Mouse (Mus musculus): ENCODE data around the gene Stxbp3. TPM values are rescaled to one million over a fixed set of nuclear protein-coding genes. Genes with fewer than 3 reads are reported as not detected.

The Stxbp3 gene
- polyA plus RNA-seq, 1 experiment from 2014 or later = 32.1 TPM

GRCm38 (mm10) chr3:108851996-108852697 lies 11.8 kb upstream of the Stxbp3 start:
- no peak overlapping the region for H3K4me2 ChIP-seq (replicated peaks; ENCODE audit: low read depth, low read length)
- H3K4me1 ChIP-seq (ENCODE audit: control insufficient read depth, insufficient read depth, low read length) = 0 out of 2 replicates have a peak, but pooled peaks cover 2% of the 10 kb centered on the region
- no peak overlapping the region for H3K27ac ChIP-seq (ENCODE audit: low read depth, low read length)
- H3K9me3 ChIP-seq (ENCODE audit: control insufficient read depth, low read length) = no peaks in the 10 kb centered on the region
- H3K4me3 ChIP-seq (ENCODE audit: low read length) = no peak overlapping the region
- ATAC-seq (ENCODE audit: low FRiP score, low TSS enrichment) = no peak
- WGBS = 48% methylated on average over 6 of the region's 6 CpGs
- H3K27me3 ChIP-seq (ENCODE audit: control insufficient read depth, insufficient read depth, low read length) = no peaks in the 10 kb centered on the region
- no peak overlapping the region for H3K9ac ChIP-seq (ENCODE audit: low read depth, low read length)
- no peaks in the 10 kb centered on the region for H3K36me3 ChIP-seq (ENCODE audit: control insufficient read depth, insufficient read depth, low read length)

DNA sequence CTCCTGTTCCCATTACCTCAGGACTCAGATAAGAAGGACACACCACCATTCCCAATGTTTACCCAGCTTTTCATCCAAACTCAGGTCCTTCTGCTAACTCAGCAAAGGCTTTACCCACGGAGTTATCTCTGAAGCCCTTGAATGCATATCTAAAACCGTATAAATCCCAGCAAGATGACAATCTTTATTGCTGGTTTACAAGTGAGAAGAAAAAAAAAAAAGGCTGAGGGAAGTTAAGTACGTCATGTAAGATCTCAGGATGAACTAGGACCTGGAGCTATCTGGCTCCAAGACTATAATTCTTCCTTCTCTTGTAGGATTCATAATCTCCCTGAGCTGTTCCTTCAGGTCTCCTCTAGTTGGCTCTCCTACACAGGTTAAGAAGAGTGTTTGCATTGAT lies 11.2 kb upstream of the Stxbp3 start:
- no peaks in the 10 kb centered on the region for H3K36me3 ChIP-seq (ENCODE audit: control insufficient read depth, insufficient read depth, low read length)
- no peak overlapping the region for H3K9ac ChIP-seq (ENCODE audit: low read depth, low read length)
- no peak for ATAC-seq (ENCODE audit: low FRiP score, low TSS enrichment)
- H3K27ac ChIP-seq (ENCODE audit: low read depth, low read length) = no peak overlapping the region
- no peak overlapping the region for H3K4me3 ChIP-seq (ENCODE audit: low read length)
- H3K4me1 ChIP-seq (ENCODE audit: control insufficient read depth, insufficient read depth, low read length) = 0 out of 2 replicates have a peak, but pooled peaks cover 2% of the 10 kb centered on the region
- no peak overlapping the region for H3K4me2 ChIP-seq (replicated peaks; ENCODE audit: low read depth, low read length)
- 63% methylated on average over 3 of the region's 3 CpGs for whole genome bisulfite sequencing
- H3K27me3 ChIP-seq (ENCODE audit: control insufficient read depth, insufficient read depth, low read length) = no peaks in the 10 kb centered on the region
- no peaks in the 10 kb centered on the region for H3K9me3 ChIP-seq (ENCODE audit: control insufficient read depth, low read length)

DNA sequence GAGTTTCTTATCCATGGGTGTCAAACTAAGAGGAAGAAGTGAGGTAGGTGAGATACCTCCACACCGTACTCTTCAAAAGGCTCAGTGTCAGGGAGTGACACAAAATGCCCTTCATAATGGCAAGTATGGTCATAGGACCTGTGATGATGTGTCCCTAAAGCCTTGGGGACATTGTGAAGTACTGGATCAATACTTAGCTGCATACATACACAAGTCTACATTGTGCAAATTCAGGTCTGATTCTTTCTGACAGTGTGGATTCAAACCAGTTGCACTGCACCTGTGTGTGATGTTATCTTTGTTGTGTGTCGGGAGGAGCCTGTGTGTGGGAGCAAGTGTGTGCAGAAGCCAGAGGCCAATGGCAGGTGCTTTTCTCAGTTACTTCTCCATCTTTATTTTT lies 10.7 kb upstream of the Stxbp3 start:
- H3K4me2 ChIP-seq (replicated peaks; ENCODE audit: low read depth, low read length) = no peak overlapping the region
- no peak overlapping the region for H3K27ac ChIP-seq (ENCODE audit: low read depth, low read length)
- H3K36me3 ChIP-seq (ENCODE audit: control insufficient read depth, insufficient read depth, low read length) = no peaks in the 10 kb centered on the region
- no peak for ATAC-seq (ENCODE audit: low FRiP score, low TSS enrichment)
- H3K9ac ChIP-seq (ENCODE audit: low read depth, low read length) = no peak overlapping the region
- H3K4me1 ChIP-seq (ENCODE audit: control insufficient read depth, insufficient read depth, low read length) = 0 out of 2 replicates have a peak, but pooled peaks cover 2% of the 10 kb centered on the region
- WGBS = 81% methylated on average over 2 of the region's 2 CpGs
- no peak overlapping the region for H3K4me3 ChIP-seq (ENCODE audit: low read length)
- no peaks in the 10 kb centered on the region for H3K27me3 ChIP-seq (ENCODE audit: control insufficient read depth, insufficient read depth, low read length)
- H3K9me3 ChIP-seq (ENCODE audit: control insufficient read depth, low read length) = no peaks in the 10 kb centered on the region

DNA sequence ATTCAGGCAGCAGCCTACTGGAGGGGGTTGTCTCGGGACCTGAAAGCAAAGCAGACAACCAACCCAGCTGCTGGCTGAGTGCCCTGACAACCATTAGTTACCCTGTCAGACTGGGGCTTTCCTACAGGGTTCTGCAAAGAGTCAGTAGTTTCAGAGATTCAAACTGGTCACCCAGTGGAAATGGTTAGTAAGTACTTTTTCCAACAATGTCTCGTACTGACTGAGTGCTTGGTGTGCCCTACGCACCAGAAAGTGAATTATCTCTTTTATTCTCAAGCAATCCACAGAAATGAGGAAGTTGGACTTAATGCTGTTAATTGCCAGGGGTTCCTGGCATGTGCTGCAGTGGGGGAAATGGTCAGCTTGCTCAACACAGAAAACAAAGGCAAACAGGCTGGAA lies 10.2 kb upstream of the Stxbp3 start:
- H3K27me3 ChIP-seq (ENCODE audit: control insufficient read depth, insufficient read depth, low read length) = no peaks in the 10 kb centered on the region
- 0 out of 2 replicates have a peak, but pooled peaks cover under 1% of the 10 kb centered on the region for H3K4me1 ChIP-seq (ENCODE audit: control insufficient read depth, insufficient read depth, low read length)
- no peak overlapping the region for H3K4me2 ChIP-seq (replicated peaks; ENCODE audit: low read depth, low read length)
- no peak overlapping the region for H3K4me3 ChIP-seq (ENCODE audit: low read length)
- 49% methylated on average over 3 of the region's 3 CpGs for WGBS
- no peak overlapping the region for H3K27ac ChIP-seq (ENCODE audit: low read depth, low read length)
- no peak for ATAC-seq (ENCODE audit: low FRiP score, low TSS enrichment)
- H3K9me3 ChIP-seq (ENCODE audit: control insufficient read depth, low read length) = no peaks in the 10 kb centered on the region
- H3K36me3 ChIP-seq (ENCODE audit: control insufficient read depth, insufficient read depth, low read length) = no peaks in the 10 kb centered on the region
- no peak overlapping the region for H3K9ac ChIP-seq (ENCODE audit: low read depth, low read length)

DNA sequence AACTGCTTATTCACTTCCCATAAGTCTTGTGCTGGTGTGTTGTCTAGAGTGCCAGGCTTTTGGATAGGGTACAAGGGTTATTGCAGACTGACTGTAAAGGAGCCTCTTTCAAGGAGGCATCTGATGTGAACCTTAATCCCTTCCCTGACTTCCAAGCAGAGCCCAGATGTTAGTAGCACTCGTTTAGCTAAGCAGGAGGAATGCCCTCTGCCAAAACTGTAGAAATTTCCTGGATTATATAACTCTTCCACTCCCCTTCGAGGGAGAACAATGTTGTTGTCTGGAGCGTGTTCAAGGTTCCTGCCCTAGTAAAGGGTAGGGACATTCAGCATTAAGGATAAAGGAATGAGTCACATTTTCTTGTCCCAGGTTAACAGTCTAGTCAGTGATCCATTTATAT lies 6.3 kb upstream of the Stxbp3 start:
- Histone ChIP-seq H3K36me3 (ENCODE audit: control insufficient read depth, insufficient read depth, low read length) (no peaks in the 10 kb centered on the region), H3K27ac (ENCODE audit: low read depth, low read length) (no peak overlapping the region), H3K4me3 (ENCODE audit: low read length) (no peak overlapping the region), H3K27me3 (ENCODE audit: control insufficient read depth, insufficient read depth, low read length) (no peaks in the 10 kb centered on the region), H3K9ac (ENCODE audit: low read depth, low read length) (no peak overlapping the region), H3K4me1 (ENCODE audit: control insufficient read depth, insufficient read depth, low read length) (no peaks in the 10 kb centered on the region), H3K4me2 (replicated peaks; ENCODE audit: low read depth, low read length) (no peak overlapping the region), H3K9me3 (ENCODE audit: control insufficient read depth, low read length) (no peaks in the 10 kb centered on the region)
- 73% methylated on average over 3 of the region's 3 CpGs for WGBS
- no peak for ATAC-seq (ENCODE audit: low FRiP score, low TSS enrichment)

- Histone ChIP-seq H3K27me3 (ENCODE audit: control insufficient read depth, insufficient read depth, low read length) (no peaks in the 10 kb centered on the region), H3K36me3 (ENCODE audit: control insufficient read depth, insufficient read depth, low read length) (no peaks in the 10 kb centered on the region), H3K4me3 (ENCODE audit: low read length) (no peak overlapping the region), H3K9ac (ENCODE audit: low read depth, low read length) (no peak overlapping the region), H3K4me1 (ENCODE audit: control insufficient read depth, insufficient read depth, low read length) (0 out of 2 replicates have a peak, but pooled peaks cover under 1% of the 10 kb centered on the region), H3K4me2 (replicated peaks; ENCODE audit: low read depth, low read length) (no peak overlapping the region), H3K27ac (ENCODE audit: low read depth, low read length) (no peak overlapping the region), H3K9me3 (ENCODE audit: control insufficient read depth, low read length) (no peaks in the 10 kb centered on the region)
- ATAC-seq (ENCODE audit: low FRiP score, low TSS enrichment) = no peak
- WGBS = 81% methylated on average over 5 of the region's 5 CpGs
Observed at GRCm38 (mm10) chr3:108844521-108844920, 4.2 kb upstream of the Stxbp3 start.

GRCm38 (mm10) chr3:108844026-108844425 lies 3.7 kb upstream of the Stxbp3 start:
- H3K9me3 ChIP-seq (ENCODE audit: control insufficient read depth, low read length) = no peaks in the 10 kb centered on the region
- 85% methylated on average over 6 of the region's 6 CpGs for WGBS

DNA sequence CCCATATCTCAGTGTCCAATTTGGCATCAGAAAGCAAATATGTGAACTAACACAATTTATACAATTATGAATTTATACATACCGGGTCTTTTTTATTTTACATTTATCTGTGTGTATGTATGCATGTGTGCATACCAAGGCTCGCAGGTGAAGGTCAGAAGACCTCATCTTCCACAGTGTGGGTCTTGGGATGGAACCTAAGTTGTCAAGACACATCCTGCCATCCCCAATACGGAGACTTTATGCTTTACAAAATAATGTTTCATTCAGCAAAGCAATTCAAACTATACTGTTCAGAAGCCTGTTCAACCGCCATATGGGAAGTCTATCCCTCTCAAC lies 359 bp upstream of the Stxbp3 start:
- Histone ChIP-seq H3K36me3 (ENCODE audit: control insufficient read depth, insufficient read depth, low read length) (peaks cover 6% of the 10 kb centered on the region; the same call in 1 of the 2 replicates), H3K9ac (ENCODE audit: low read depth, low read length) (no peak overlapping the region), H3K27me3 (ENCODE audit: control insufficient read depth, insufficient read depth, low read length) (no peaks in the 10 kb centered on the region), H3K4me3 (ENCODE audit: low read length) (0 out of 2 replicates have a peak overlapping the region, but pooled peaks have one; percentile 78), H3K4me2 (replicated peaks; ENCODE audit: low read depth, low read length) (no peak overlapping the region), H3K9me3 (ENCODE audit: control insufficient read depth, low read length) (no peaks in the 10 kb centered on the region), H3K4me1 (ENCODE audit: control insufficient read depth, insufficient read depth, low read length) (peaks cover 14% of the 10 kb centered on the region; the same call in 1 of the 2 replicates), H3K27ac (ENCODE audit: low read depth, low read length) (no peak overlapping the region)
- ATAC-seq (ENCODE audit: low FRiP score, low TSS enrichment) = no peak; the same call in 1 of the 2 replicates
- 56% methylated on average over 4 of the region's 4 CpGs for WGBS

More at GRCm38 (mm10) chr3:108844026-108844425, 3.7 kb upstream of the Stxbp3 start:
- Histone ChIP-seq H3K36me3 (ENCODE audit: control insufficient read depth, insufficient read depth, low read length) (no peaks in the 10 kb centered on the region), H3K27me3 (ENCODE audit: control insufficient read depth, insufficient read depth, low read length) (no peaks in the 10 kb centered on the region), H3K4me2 (replicated peaks; ENCODE audit: low read depth, low read length) (no peak overlapping the region), H3K27ac (ENCODE audit: low read depth, low read length) (no peak overlapping the region), H3K4me1 (ENCODE audit: control insufficient read depth, insufficient read depth, low read length) (peaks cover 5% of the 10 kb centered on the region; the same call in 1 of the 2 replicates), H3K4me3 (ENCODE audit: low read length) (no peak overlapping the region), H3K9ac (ENCODE audit: low read depth, low read length) (no peak overlapping the region)
- ATAC-seq (ENCODE audit: low FRiP score, low TSS enrichment) = no peak

DNA sequence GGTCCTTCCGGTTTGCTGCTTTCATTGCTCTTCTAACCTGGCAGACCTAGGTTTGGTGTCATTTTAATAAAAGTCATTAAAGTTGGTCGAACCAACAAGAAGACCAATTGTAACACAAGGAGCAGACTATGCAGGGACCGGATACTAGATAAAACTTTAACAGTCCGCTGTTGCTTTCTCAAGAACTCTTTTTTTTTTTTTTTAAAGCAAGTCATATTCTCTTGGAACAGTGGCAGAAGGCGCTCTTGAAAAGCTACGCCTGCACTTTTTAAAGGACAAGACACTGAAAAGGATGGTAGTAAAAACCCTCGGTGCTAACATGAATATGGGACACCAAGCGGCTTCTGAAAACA lies 703 bp downstream of the Stxbp3 start:
- peak overlapping the region; percentile 71 for H3K27ac ChIP-seq (ENCODE audit: low read depth, low read length)

More for the DNA sequence above, 703 bp downstream of the Stxbp3 start:
- H3K27me3 ChIP-seq (ENCODE audit: control insufficient read depth, insufficient read depth, low read length) = no peaks in the 10 kb centered on the region
- H3K4me1 ChIP-seq (ENCODE audit: control insufficient read depth, insufficient read depth, low read length) = peaks cover 14% of the 10 kb centered on the region; the same call in 1 of the 2 replicates
- peaks cover 6% of the 10 kb centered on the region; the same call in 1 of the 2 replicates for H3K36me3 ChIP-seq (ENCODE audit: control insufficient read depth, insufficient read depth, low read length)
- H3K9ac ChIP-seq (ENCODE audit: low read depth, low read length) = peak overlapping the region; percentile 70
- peak overlapping the region; percentile 59 for H3K4me2 ChIP-seq (replicated peaks; ENCODE audit: low read depth, low read length)
- H3K9me3 ChIP-seq (ENCODE audit: control insufficient read depth, low read length) = no peaks in the 10 kb centered on the region
- 2% methylated on average over 8 of the region's 8 CpGs for WGBS
- peak overlapping the region; percentile 78 for H3K4me3 ChIP-seq (ENCODE audit: low read length)
- no peak for ATAC-seq (ENCODE audit: low FRiP score, low TSS enrichment)
